Mouse (Mus musculus) stomach, postnatal 0 days (tissue): ENCODE measurements around the gene Mdga2.

ENCODE experiments used
- CTCF ChIP-seq: IDR thresholded peaks from 2 replicates; pipeline ENCODE4 v1.5.1; 2016; ENCODE audit warnings: antibody characterized with exemption, low read depth, mild to moderate bottlenecking, moderate library complexity
- EP300 ChIP-seq: optimal IDR thresholded peaks from 2 replicates; pipeline ENCODE3; 2016; ENCODE audit warnings: antibody characterized with exemption

DNA sequence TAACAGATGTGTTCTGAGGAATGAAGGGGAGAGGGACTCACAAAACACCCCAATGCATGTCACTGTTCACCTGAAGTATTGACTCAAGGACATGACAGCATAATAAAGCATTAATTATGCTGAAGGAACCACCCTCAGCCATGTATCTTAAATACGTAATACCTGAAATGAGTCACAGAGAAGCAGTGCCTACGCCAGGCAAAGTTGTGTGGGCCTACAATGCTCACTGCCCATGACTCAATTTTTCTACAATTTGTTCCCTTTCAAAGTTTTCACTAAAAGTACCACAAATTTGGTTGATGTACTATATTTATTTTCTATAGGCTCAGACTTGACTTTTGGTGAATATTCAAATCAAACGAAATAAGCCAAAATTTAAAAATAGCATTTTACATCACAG is 80.7 kb downstream of the Mdga2 start:
- TF ChIP-seq CTCF (no peak), EP300 (no peak)
